Mouse (Mus musculus) brain, embryonic 14.5 days (tissue): ENCODE results near the gene Ice1.

Experiments
- CTCF ChIP-seq: fragments of 200-500 bp; IDR thresholded peaks from 2 replicates; pipeline ENCODE4 v1.5.1; 2012; ENCODE audit warnings: inconsistent platforms, mild to moderate bottlenecking, moderate library complexity, borderline replicate concordance; ENCODE audit not compliant: insufficient read depth, insufficient read length; ENCODE audit errors: extremely low read depth
- POLR2A ChIP-seq: fragments of 200-500 bp; IDR thresholded peaks from 2 replicates; pipeline ENCODE4 v1.6.1; 2012; ENCODE audit warnings: mild to moderate bottlenecking, inconsistent platforms, borderline replicate concordance; ENCODE audit not compliant: poor library complexity, insufficient read depth, insufficient read length, severe bottlenecking; ENCODE audit errors: extremely low read depth

- TF ChIP-seq POLR2A (no peak), CTCF (no peak)
These were observed 22.3 kb upstream of the Ice1 start for GRCm38 (mm10) chr13:70659715-70660114.
